Mouse (Mus musculus): ENCODE results near the gene Sncg. TPM values are rescaled to one million over a fixed set of nuclear protein-coding genes. Genes with fewer than 3 reads are reported as not detected.

Sncg gene
- polyA plus RNA-seq, 1 experiment from 2014 or later: 0.24 TPM

- Histone ChIP-seq H3K36me3 (ENCODE audit: control insufficient read depth, insufficient read depth) (peaks cover 35% of the 10 kb centered on the region), H3K4me1 (ENCODE audit: control insufficient read depth, low read depth, low read length) (no peaks in the 10 kb centered on the region; the same call in 1 of the 2 replicates), H3K4me2 (ENCODE audit: low read depth, low read length) (no peak overlapping the region), H3K9ac (ENCODE audit: low read depth, low read length) (no peak overlapping the region), H3K27ac (ENCODE audit: low read length) (no peak overlapping the region), H3K27me3 (ENCODE audit: control insufficient read depth, insufficient read depth, low read depth, low read length) (no peaks in the 10 kb centered on the region), H3K9me3 (replicated peaks; ENCODE audit: control insufficient read depth, low read length) (no peaks in the 10 kb centered on the region), H3K4me3 (ENCODE audit: low read depth, low read length) (no peak overlapping the region)
- ATAC-seq (ENCODE audit: low read depth): no peak
- WGBS (ENCODE audit: insufficient replicate concordance): 50% methylated on average over 1 of the region's 1 CpGs
Observed at GRCm38 (mm10) chr14:34339446-34339845, 35.1 kb downstream of the Sncg start.

GRCm38 (mm10) chr14:34332476-34332875 lies 42.1 kb downstream of the Sncg start:
- H3K9me3 ChIP-seq (replicated peaks; ENCODE audit: control insufficient read depth, low read length): no peaks in the 10 kb centered on the region
- peaks cover 33% of the 10 kb centered on the region for H3K36me3 ChIP-seq (ENCODE audit: control insufficient read depth, insufficient read depth)
- ATAC-seq (ENCODE audit: low read depth): no peak
- H3K9ac ChIP-seq (ENCODE audit: low read depth, low read length): no peak overlapping the region
- WGBS (ENCODE audit: insufficient replicate concordance): 69% methylated on average over 5 of the region's 5 CpGs
- no peak overlapping the region for H3K4me2 ChIP-seq (ENCODE audit: low read depth, low read length)
- H3K4me3 ChIP-seq (ENCODE audit: low read depth, low read length): no peak overlapping the region
- no peak overlapping the region for H3K27ac ChIP-seq (ENCODE audit: low read length)
- H3K27me3 ChIP-seq (ENCODE audit: control insufficient read depth, insufficient read depth, low read depth, low read length): no peaks in the 10 kb centered on the region
- H3K4me1 ChIP-seq (ENCODE audit: control insufficient read depth, low read depth, low read length): no peaks in the 10 kb centered on the region

- H3K4me1 ChIP-seq (ENCODE audit: control insufficient read depth, low read depth, low read length): no peaks in the 10 kb centered on the region
- ATAC-seq (ENCODE audit: low read depth): no peak
- no peak overlapping the region for H3K4me2 ChIP-seq (ENCODE audit: low read depth, low read length)
- no peak overlapping the region for H3K27ac ChIP-seq (ENCODE audit: low read length)
- H3K36me3 ChIP-seq (ENCODE audit: control insufficient read depth, insufficient read depth): peaks cover 31% of the 10 kb centered on the region
- no peaks in the 10 kb centered on the region for H3K27me3 ChIP-seq (ENCODE audit: control insufficient read depth, insufficient read depth, low read depth, low read length)
- no peak overlapping the region for H3K4me3 ChIP-seq (ENCODE audit: low read depth, low read length)
- H3K9me3 ChIP-seq (replicated peaks; ENCODE audit: control insufficient read depth, low read length): no peaks in the 10 kb centered on the region
- H3K9ac ChIP-seq (ENCODE audit: low read depth, low read length): no peak overlapping the region
- 71% methylated on average over 3 of the region's 3 CpGs for WGBS (ENCODE audit: insufficient replicate concordance)
Observed at GRCm38 (mm10) chr14:34331886-34332285, 42.7 kb downstream of the Sncg start.

DNA sequence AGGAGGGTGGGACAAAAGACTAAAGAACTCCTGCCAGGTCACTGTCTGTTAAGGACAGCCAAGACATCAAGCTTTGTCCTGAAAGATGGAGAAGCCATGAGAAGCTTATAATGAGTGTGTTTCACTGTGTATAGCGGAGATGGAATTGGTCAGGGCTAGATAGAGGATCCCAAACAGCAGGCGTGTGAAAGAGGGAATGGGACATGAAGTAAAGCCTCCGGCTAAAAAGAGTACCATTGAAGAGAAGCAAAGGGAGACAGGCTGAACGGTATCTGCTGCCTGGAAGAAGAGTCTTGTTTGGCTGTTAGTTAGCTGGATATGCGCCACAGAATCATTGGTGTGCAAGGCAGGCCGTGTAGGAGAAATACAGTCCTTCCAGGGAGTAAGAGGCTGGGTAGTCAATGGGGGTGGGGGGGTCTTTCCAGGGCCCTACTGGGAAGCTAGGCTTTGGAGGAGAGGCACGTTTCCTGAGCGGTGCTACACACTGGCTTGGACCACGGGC lies 43.9 kb downstream of the Sncg start:
- Histone ChIP-seq H3K4me2 (ENCODE audit: low read depth, low read length) (no peak overlapping the region), H3K4me3 (ENCODE audit: low read depth, low read length) (no peak overlapping the region), H3K36me3 (ENCODE audit: control insufficient read depth, insufficient read depth) (peaks cover 23% of the 10 kb centered on the region), H3K27ac (ENCODE audit: low read length) (no peak overlapping the region), H3K9me3 (replicated peaks; ENCODE audit: control insufficient read depth, low read length) (no peaks in the 10 kb centered on the region), H3K4me1 (ENCODE audit: control insufficient read depth, low read depth, low read length) (no peaks in the 10 kb centered on the region), H3K9ac (ENCODE audit: low read depth, low read length) (no peak overlapping the region), H3K27me3 (ENCODE audit: control insufficient read depth, insufficient read depth, low read depth, low read length) (no peaks in the 10 kb centered on the region)
- WGBS (ENCODE audit: insufficient replicate concordance): 70% methylated on average over 9 of the region's 9 CpGs
- ATAC-seq (ENCODE audit: low read depth): no peak

GRCm38 (mm10) chr14:34327618-34328017 lies 47.0 kb downstream of the Sncg start:
- Histone ChIP-seq H3K9ac (ENCODE audit: low read depth, low read length) (no peak overlapping the region), H3K4me3 (ENCODE audit: low read depth, low read length) (no peak overlapping the region), H3K9me3 (replicated peaks; ENCODE audit: control insufficient read depth, low read length) (no peaks in the 10 kb centered on the region), H3K36me3 (ENCODE audit: control insufficient read depth, insufficient read depth) (peaks cover 18% of the 10 kb centered on the region), H3K4me2 (ENCODE audit: low read depth, low read length) (no peak overlapping the region), H3K27me3 (ENCODE audit: control insufficient read depth, insufficient read depth, low read depth, low read length) (no peaks in the 10 kb centered on the region), H3K4me1 (ENCODE audit: control insufficient read depth, low read depth, low read length) (no peaks in the 10 kb centered on the region), H3K27ac (ENCODE audit: low read length) (no peak overlapping the region)
- 12% methylated on average over 1 of the region's 1 CpGs for WGBS (ENCODE audit: insufficient replicate concordance)
- ATAC-seq (ENCODE audit: low read depth): no peak

- ATAC-seq (ENCODE audit: low read depth): no peak
- 31% methylated on average over 3 of the region's 3 CpGs for WGBS (ENCODE audit: insufficient replicate concordance)
- H3K9me3 ChIP-seq (replicated peaks; ENCODE audit: control insufficient read depth, low read length): no peaks in the 10 kb centered on the region
- no peak overlapping the region for H3K27ac ChIP-seq (ENCODE audit: low read length)
- no peaks in the 10 kb centered on the region for H3K4me1 ChIP-seq (ENCODE audit: control insufficient read depth, low read depth, low read length)
- peaks cover 20% of the 10 kb centered on the region for H3K36me3 ChIP-seq (ENCODE audit: control insufficient read depth, insufficient read depth)
- no peaks in the 10 kb centered on the region for H3K27me3 ChIP-seq (ENCODE audit: control insufficient read depth, insufficient read depth, low read depth, low read length)
- H3K4me3 ChIP-seq (ENCODE audit: low read depth, low read length): no peak overlapping the region
- no peak overlapping the region for H3K4me2 ChIP-seq (ENCODE audit: low read depth, low read length)
- H3K9ac ChIP-seq (ENCODE audit: low read depth, low read length): no peak overlapping the region
Observed at GRCm38 (mm10) chr14:34326606-34327005, 48.0 kb downstream of the Sncg start.

GRCm38 (mm10) chr14:34323576-34324085 lies 51.0 kb downstream of the Sncg start:
- Histone ChIP-seq H3K9ac (ENCODE audit: low read depth, low read length) (no peak overlapping the region), H3K4me3 (ENCODE audit: low read depth, low read length) (no peak overlapping the region), H3K27me3 (ENCODE audit: control insufficient read depth, insufficient read depth, low read depth, low read length) (no peaks in the 10 kb centered on the region), H3K36me3 (ENCODE audit: control insufficient read depth, insufficient read depth) (peaks cover 10% of the 10 kb centered on the region), H3K9me3 (replicated peaks; ENCODE audit: control insufficient read depth, low read length) (no peaks in the 10 kb centered on the region), H3K4me2 (ENCODE audit: low read depth, low read length) (no peak overlapping the region), H3K27ac (ENCODE audit: low read length) (no peak overlapping the region), H3K4me1 (ENCODE audit: control insufficient read depth, low read depth, low read length) (no peaks in the 10 kb centered on the region)
- WGBS (ENCODE audit: insufficient replicate concordance): 79% methylated on average over 5 of the region's 5 CpGs
- no peak for ATAC-seq (ENCODE audit: low read depth)

Other genes starting within 250 kb of the Sncg start
- not detected in 2 replicates for gene Npy4r, start 222.3 kb downstream of the Sncg start, polyA plus RNA-seq (2015; fragmentation: Nextera tagmentation; extraction: Ambion mirVana)
- gene Gprin2, start 173.1 kb downstream of the Sncg start, polyA plus RNA-seq (2015; fragmentation: Nextera tagmentation; extraction: Ambion mirVana): 0.02 and 0.09 TPM in 2 replicates
- gene Syt15, start 155.2 kb downstream of the Sncg start, polyA plus RNA-seq (2015; fragmentation: Nextera tagmentation; extraction: Ambion mirVana): 0.57 and 0.63 TPM in 2 replicates
- gene Shld2, start 64.3 kb downstream of the Sncg start, polyA plus RNA-seq (2015; fragmentation: Nextera tagmentation; extraction: Ambion mirVana): 7.6 and 8.3 TPM in 2 replicates
- 145 and 155 TPM in 2 replicates for gene Glud1, start 64.1 kb downstream of the Sncg start, polyA plus RNA-seq (2015; fragmentation: Nextera tagmentation; extraction: Ambion mirVana)
- 0.35 and 0.57 TPM in 2 replicates for gene Fam25c, start 19.4 kb downstream of the Sncg start, polyA plus RNA-seq (2015; fragmentation: Nextera tagmentation; extraction: Ambion mirVana)
- 3.0 and 3.4 TPM in 2 replicates for gene Mmrn2, start 676 bp upstream of the Sncg start, polyA plus RNA-seq (2015; fragmentation: Nextera tagmentation; extraction: Ambion mirVana)
- gene Bmpr1a, start 128.6 kb upstream of the Sncg start, polyA plus RNA-seq (2015; fragmentation: Nextera tagmentation; extraction: Ambion mirVana): 2.0 and 3.0 TPM in 2 replicates
- not detected in 2 replicates for gene 9230112D13Rik, start 148.0 kb upstream of the Sncg start, polyA plus RNA-seq (2015; fragmentation: Nextera tagmentation; extraction: Ambion mirVana)
- gene Ldb3, start 213.9 kb upstream of the Sncg start, polyA plus RNA-seq (2015; fragmentation: Nextera tagmentation; extraction: Ambion mirVana): 2.0 and 6.0 TPM in 2 replicates
- 0.15 TPM in 1 of 2 replicates, not detected in the other for gene Opn4, start 225.4 kb upstream of the Sncg start, polyA plus RNA-seq (2015; fragmentation: Nextera tagmentation; extraction: Ambion mirVana)